Mouse (Mus musculus): ENCODE measurements around the gene Man2a1. TPM values are rescaled to one million over a fixed set of nuclear protein-coding genes. Genes with fewer than 3 reads are reported as not detected.

Gene Man2a1
- polyA plus RNA-seq, 1 experiment from 2014 or later: 14.4 TPM

DNA sequence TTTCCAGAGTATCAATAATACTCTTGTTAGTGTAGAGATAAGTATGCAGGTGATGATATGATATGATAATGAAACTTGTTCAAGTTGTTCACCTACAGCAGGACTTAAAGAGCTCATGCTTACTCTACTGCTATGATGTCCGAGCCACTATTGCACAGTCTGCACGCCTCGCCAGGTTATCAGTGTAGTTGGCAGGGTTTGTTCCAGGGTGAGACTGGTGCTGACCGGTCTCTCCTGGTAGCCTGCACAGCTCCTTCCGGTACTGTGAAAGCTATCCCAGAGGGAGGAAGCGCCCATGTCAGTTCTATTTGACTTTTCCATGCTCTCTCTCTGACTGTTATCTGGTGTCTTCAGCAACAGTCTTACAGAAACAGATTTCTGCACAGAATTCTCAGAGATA, 107.0 kb downstream of the Man2a1 start:
- Histone ChIP-seq H3K27ac (replicated peaks) (no peak overlapping the region), H3K27me3 (no peaks in the 10 kb centered on the region), H3K36me3 (peaks cover 5% of the 10 kb centered on the region), H3K4me2 (replicated peaks) (no peak overlapping the region), H3K9me3 (replicated peaks) (no peaks in the 10 kb centered on the region), H3K9ac (no peak overlapping the region), H3K4me3 (replicated peaks) (no peak overlapping the region), H3K4me1 (no peaks in the 10 kb centered on the region)
- 91% methylated on average over 6 of the region's 6 CpGs for WGBS
- no peak for ATAC-seq (ENCODE audit: insufficient number of reproducible peaks, low FRiP score, low TSS enrichment, low read depth)

DNA sequence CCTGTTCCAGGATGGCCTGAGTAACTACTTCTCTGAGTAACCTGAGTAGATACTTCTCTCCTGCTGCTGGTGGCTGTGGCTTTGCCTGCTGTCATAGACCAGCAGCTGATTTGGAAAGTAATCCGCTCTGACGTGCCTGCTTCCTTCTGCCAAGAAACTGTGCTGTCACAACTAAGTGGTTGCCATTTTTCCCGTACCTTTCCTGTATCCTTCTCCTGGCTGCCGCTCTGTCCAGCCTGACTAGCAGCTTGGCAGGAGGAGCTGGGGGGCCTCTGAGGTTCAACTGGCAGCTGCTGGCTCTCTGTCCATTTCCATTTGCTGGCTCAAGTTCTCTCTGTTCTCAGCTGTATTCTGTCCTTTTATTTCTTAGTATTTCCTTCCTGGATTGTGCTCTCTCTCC, 115.8 kb downstream of the Man2a1 start:
- Histone ChIP-seq H3K4me3 (replicated peaks) (no peak overlapping the region), H3K27me3 (no peaks in the 10 kb centered on the region), H3K27ac (replicated peaks) (0 out of 2 replicates have a peak overlapping the region, but pooled peaks have one; percentile 31), H3K9me3 (replicated peaks) (no peaks in the 10 kb centered on the region), H3K36me3 (peaks cover 31% of the 10 kb centered on the region), H3K4me1 (no peaks in the 10 kb centered on the region), H3K9ac (no peak overlapping the region), H3K4me2 (replicated peaks) (no peak overlapping the region)
- WGBS: 46% methylated on average over 4 of the region's 4 CpGs
- ATAC-seq (ENCODE audit: insufficient number of reproducible peaks, low FRiP score, low TSS enrichment, low read depth): peak; percentile 63

DNA sequence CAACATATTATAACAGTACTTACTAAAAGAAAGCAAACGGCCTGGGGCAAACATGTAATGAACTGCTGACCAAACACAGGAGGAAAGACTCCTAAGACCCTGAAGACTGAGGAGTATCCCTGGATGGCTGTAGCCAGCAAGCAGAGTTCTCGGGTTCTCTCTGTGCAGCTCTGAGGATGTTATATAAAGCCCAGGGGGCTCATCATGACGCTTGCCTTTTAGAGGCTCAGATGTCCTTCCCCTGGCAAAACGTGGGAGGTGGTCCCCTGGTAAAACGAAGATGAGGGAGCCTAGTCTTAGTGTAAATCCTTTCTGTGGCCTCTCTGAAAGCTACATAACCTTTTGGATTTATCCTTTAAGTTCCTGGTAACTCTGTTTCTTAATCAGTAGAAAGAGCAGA, 119.2 kb downstream of the Man2a1 start:
- Histone ChIP-seq H3K27ac (replicated peaks) (no peak overlapping the region), H3K27me3 (no peaks in the 10 kb centered on the region), H3K36me3 (0 out of 2 replicates have a peak, but pooled peaks cover 17% of the 10 kb centered on the region), H3K4me3 (replicated peaks) (no peak overlapping the region), H3K4me1 (no peaks in the 10 kb centered on the region), H3K9ac (no peak overlapping the region), H3K4me2 (replicated peaks) (no peak overlapping the region), H3K9me3 (replicated peaks) (no peaks in the 10 kb centered on the region)
- no peak for ATAC-seq (ENCODE audit: insufficient number of reproducible peaks, low FRiP score, low TSS enrichment, low read depth)
- WGBS: 52% methylated on average over 5 of the region's 5 CpGs

DNA sequence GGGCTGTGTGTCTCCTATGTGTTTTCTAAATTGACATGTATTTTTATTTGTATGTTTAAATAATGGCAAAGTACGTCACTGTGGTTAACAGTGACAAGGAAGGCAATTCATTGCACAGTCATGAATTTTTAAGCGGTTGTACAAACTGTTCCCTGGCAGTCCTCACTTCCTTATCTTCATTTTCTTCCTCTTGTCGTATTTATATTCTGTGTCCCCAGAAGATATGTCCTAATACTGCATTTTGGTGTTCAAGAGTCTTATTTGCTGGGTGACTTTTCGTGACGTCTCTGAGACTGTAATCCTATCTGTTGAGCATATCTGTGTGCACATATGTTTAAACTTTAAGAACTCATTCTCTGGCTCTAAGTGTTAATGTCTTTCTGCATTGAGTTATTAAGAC, 120.6 kb downstream of the Man2a1 start:
- ATAC-seq (ENCODE audit: insufficient number of reproducible peaks, low FRiP score, low TSS enrichment, low read depth): no peak
- no peak overlapping the region for H3K4me3 ChIP-seq (replicated peaks)
- 80% methylated on average over 5 of the region's 5 CpGs for WGBS
- no peaks in the 10 kb centered on the region for H3K27me3 ChIP-seq
- no peak overlapping the region for H3K9ac ChIP-seq
- H3K4me1 ChIP-seq: no peaks in the 10 kb centered on the region
- H3K36me3 ChIP-seq: peaks cover 16% of the 10 kb centered on the region; the same call in 1 of the 2 replicates
- no peak overlapping the region for H3K27ac ChIP-seq (replicated peaks)
- H3K9me3 ChIP-seq (replicated peaks): no peaks in the 10 kb centered on the region
- H3K4me2 ChIP-seq (replicated peaks): no peak overlapping the region

DNA sequence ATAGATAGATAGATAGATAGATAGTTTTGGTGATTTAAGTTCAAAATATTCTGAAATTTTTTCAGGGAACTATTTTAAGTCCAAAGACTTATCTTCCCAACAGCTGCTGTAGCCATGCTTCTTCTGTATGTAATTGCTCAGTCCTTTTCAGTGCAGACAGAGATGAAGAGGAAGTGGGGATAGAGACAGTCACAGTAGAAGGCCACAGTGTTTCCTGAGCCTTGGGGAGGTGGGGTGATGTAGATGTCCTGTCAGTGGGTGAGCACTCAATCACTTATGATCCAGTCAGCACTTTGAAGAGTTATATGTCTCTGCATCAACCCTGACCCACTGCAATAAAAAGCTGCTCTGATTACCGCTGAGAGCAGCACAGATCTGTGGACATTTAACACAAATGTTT, 122.6 kb downstream of the Man2a1 start:
- Histone ChIP-seq H3K4me2 (replicated peaks) (no peak overlapping the region), H3K27me3 (no peaks in the 10 kb centered on the region), H3K4me1 (no peaks in the 10 kb centered on the region), H3K27ac (replicated peaks) (no peak overlapping the region), H3K4me3 (replicated peaks) (no peak overlapping the region), H3K36me3 (peaks cover 16% of the 10 kb centered on the region; the same call in 1 of the 2 replicates), H3K9me3 (replicated peaks) (no peaks in the 10 kb centered on the region), H3K9ac (no peak overlapping the region)
- 97% methylated on average over 1 of the region's 1 CpGs for WGBS
- ATAC-seq (ENCODE audit: insufficient number of reproducible peaks, low FRiP score, low TSS enrichment, low read depth): no peak

DNA sequence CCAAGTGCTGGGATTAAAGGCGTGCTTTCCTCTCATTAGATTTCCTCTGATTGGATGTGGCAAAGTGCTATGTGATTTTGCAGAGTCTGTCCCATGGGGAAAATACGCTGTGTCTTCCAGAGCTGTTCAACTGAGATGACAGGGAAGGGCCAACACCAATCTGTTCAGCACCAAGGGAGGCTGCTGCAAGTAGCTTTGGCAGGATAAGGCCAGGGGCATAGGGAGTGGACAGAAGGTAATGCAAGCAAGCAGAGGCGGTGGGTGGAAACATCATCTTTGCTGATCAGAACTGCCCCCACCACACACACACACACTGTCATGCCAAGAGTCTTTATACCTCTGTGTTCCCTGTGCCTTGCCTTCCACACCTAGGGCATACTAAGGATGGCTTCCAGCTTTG, 124.7 kb downstream of the Man2a1 start:
- no peak overlapping the region for H3K4me3 ChIP-seq (replicated peaks)
- ATAC-seq (ENCODE audit: insufficient number of reproducible peaks, low FRiP score, low TSS enrichment, low read depth): no peak
- H3K9ac ChIP-seq: no peak overlapping the region
- H3K27me3 ChIP-seq: no peaks in the 10 kb centered on the region
- H3K27ac ChIP-seq (replicated peaks): no peak overlapping the region
- WGBS: 91% methylated on average over 3 of the region's 3 CpGs
- H3K36me3 ChIP-seq: peaks cover 13% of the 10 kb centered on the region; the same call in 1 of the 2 replicates
- no peak overlapping the region for H3K4me2 ChIP-seq (replicated peaks)
- no peaks in the 10 kb centered on the region for H3K4me1 ChIP-seq
- no peaks in the 10 kb centered on the region for H3K9me3 ChIP-seq (replicated peaks)

DNA sequence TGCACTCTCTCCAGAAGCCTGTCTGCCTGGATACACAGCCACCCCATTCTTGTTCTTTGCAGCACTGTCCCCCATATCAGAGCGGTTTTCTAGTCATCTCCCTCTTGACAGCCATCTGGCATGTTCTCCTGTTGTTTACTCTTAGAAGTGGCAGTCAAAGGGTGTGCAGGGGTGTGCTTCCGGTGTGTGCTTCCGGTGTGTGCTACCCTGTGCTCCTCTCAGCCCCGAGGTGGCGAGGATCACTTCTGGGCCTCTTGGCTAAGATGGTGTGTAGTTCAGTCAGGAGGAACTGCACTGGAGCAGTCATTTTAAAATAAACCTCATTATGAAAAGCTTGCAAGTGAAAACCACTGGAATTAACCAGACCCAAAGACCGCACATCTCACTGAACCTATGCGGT, 125.5 kb downstream of the Man2a1 start:
- Histone ChIP-seq H3K27me3 (no peaks in the 10 kb centered on the region), H3K9me3 (replicated peaks) (no peaks in the 10 kb centered on the region), H3K4me1 (no peaks in the 10 kb centered on the region), H3K9ac (no peak overlapping the region), H3K4me3 (replicated peaks) (no peak overlapping the region), H3K36me3 (peaks cover 9% of the 10 kb centered on the region; the same call in 1 of the 2 replicates), H3K4me2 (replicated peaks) (no peak overlapping the region), H3K27ac (replicated peaks) (no peak overlapping the region)
- 86% methylated on average over 7 of the region's 7 CpGs for WGBS
- no peak for ATAC-seq (ENCODE audit: insufficient number of reproducible peaks, low FRiP score, low TSS enrichment, low read depth)

DNA sequence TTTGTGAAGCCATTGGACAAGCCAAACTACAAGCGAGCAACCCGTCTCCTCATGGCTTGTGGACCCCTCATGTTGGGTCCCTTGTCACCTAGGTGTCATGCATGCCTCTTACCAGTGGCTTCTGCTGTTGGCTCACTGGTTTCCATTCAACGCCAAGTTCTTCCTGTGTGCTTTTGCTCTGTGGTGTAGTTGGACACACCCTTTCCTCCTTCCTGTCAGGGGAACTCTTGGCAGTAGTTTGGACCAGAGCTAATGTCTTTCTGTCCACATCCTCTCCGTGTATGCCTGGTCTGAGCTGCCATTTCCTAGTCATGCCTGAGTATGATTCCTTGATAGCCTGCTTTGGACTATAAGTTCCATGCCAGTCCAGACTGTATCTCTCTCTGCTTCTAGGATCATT, 135.0 kb downstream of the Man2a1 start:
- no peaks in the 10 kb centered on the region for H3K9me3 ChIP-seq (replicated peaks)
- no peaks in the 10 kb centered on the region for H3K27me3 ChIP-seq
- ATAC-seq (ENCODE audit: insufficient number of reproducible peaks, low FRiP score, low TSS enrichment, low read depth): no peak
- H3K4me1 ChIP-seq: no peaks in the 10 kb centered on the region
- 89% methylated on average over 4 of the region's 4 CpGs for WGBS
- no peak overlapping the region for H3K27ac ChIP-seq (replicated peaks)
- no peak overlapping the region for H3K4me3 ChIP-seq (replicated peaks)
- H3K9ac ChIP-seq: no peak overlapping the region
- H3K4me2 ChIP-seq (replicated peaks): no peak overlapping the region
- H3K36me3 ChIP-seq: peaks cover 34% of the 10 kb centered on the region; the same call in 1 of the 2 replicates

DNA sequence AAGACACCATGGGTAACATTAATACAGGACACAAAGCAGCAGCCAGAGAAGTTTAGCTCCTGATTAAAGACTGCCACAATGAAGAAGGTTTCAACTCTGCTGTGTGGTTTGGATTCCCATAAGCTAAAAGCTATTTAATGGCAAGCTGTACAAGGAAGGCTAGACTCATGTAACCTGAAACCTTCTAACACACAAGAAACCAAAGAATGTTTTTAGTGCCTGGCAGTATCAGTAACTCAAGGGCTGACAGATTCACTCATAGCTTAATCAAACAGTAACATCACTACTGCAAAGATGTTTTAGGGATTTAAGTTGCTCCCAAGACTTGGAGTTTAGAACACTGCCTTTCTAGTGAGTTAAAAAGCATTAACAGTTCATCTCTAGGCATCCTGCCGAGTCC, 137.4 kb downstream of the Man2a1 start:
- Histone ChIP-seq H3K4me2 (replicated peaks) (no peak overlapping the region), H3K4me1 (no peaks in the 10 kb centered on the region), H3K27me3 (no peaks in the 10 kb centered on the region), H3K36me3 (peaks cover 55% of the 10 kb centered on the region), H3K9me3 (replicated peaks) (no peaks in the 10 kb centered on the region), H3K9ac (no peak overlapping the region), H3K27ac (replicated peaks) (no peak overlapping the region), H3K4me3 (replicated peaks) (no peak overlapping the region)
- no peak for ATAC-seq (ENCODE audit: insufficient number of reproducible peaks, low FRiP score, low TSS enrichment, low read depth)
- WGBS: 64% methylated on average over 1 of the region's 1 CpGs

DNA sequence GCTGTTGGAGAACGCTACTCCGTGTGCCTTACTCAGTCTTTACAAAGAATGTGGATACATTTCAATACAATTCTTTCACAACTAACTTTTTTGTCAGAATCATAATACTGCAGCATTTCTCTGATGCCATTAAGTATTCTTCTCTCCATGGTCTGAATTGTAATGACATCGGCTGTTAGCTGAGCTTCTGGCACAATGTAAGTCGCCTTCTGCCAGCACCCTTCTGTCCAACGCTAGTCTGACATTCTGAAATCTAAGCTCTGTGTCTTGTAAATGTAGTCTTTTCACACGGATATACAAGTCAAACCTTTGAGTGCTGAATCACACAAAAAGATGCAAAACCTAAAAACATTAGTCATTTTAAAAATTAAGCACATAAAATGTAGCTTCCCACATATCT, 138.6 kb downstream of the Man2a1 start:
- no peak overlapping the region for H3K27ac ChIP-seq (replicated peaks)
- no peaks in the 10 kb centered on the region for H3K4me1 ChIP-seq
- H3K9ac ChIP-seq: no peak overlapping the region
- H3K9me3 ChIP-seq (replicated peaks): no peaks in the 10 kb centered on the region
- WGBS: 88% methylated on average over 6 of the region's 6 CpGs
- peaks cover 49% of the 10 kb centered on the region for H3K36me3 ChIP-seq
- H3K27me3 ChIP-seq: no peaks in the 10 kb centered on the region
- H3K4me3 ChIP-seq (replicated peaks): no peak overlapping the region
- H3K4me2 ChIP-seq (replicated peaks): no peak overlapping the region
- no peak for ATAC-seq (ENCODE audit: insufficient number of reproducible peaks, low FRiP score, low TSS enrichment, low read depth)

DNA sequence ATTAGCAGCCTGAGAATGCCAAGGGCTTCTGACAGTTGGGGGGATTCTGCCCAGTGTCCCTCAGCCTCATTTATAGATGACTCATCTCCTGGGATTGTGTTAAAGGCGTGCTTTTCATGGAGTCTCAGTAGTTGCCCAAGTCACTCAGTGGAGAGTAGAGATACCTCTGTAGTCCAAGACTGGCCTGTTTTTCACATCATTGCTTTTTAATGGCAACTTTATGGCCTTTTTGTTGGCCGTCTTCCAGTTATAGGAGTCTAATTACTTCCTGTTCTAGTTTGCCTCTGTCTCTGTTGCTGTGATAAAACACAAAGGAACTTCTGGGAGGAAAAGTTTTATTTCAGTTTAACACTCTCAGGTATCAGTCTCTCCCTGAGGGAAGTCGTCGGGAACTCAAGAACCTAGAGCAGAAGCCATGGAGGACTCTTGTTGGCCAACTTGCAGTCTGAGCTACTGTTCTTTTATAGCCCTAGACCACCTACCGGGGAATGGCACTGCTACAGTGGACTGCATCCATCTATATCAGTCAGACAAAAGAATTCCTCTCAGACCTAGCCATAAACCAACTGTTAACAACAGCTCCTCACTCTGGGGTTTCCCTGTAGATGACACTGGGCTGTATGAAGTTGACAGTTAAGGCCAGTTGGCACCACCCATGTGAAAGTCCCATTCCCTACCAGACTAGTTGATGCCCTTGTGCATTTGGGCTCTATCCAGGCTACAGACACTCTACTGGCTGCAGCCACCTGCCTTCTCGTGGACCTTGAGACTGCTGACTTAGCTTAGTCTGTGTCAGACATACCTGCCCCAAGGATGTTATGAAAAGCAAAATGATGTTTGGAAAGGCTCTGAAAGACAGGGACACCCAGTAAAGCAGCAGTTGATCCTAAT, 142.4 kb downstream of the Man2a1 start:
- ATAC-seq (ENCODE audit: insufficient number of reproducible peaks, low FRiP score, low TSS enrichment, low read depth): no peak
- Histone ChIP-seq H3K36me3 (peaks cover 45% of the 10 kb centered on the region), H3K9me3 (replicated peaks) (no peaks in the 10 kb centered on the region), H3K27ac (replicated peaks) (no peak overlapping the region), H3K4me1 (no peaks in the 10 kb centered on the region), H3K9ac (no peak overlapping the region), H3K27me3 (no peaks in the 10 kb centered on the region), H3K4me3 (replicated peaks) (no peak overlapping the region), H3K4me2 (replicated peaks) (no peak overlapping the region)
- WGBS: 85% methylated on average over 6 of the region's 6 CpGs

Data from embryonic facial prominence, embryonic 15.5 days (tissue).